Mouse (Mus musculus): ENCODE results near the gene Fbxl12.
"Not testable (repeated sequence)": the region's sequence is repeated elsewhere in the genome, so short reads cannot be mapped to it uniquely, and the experiment has no call there.

Gene Fbxl12

GRCm38 (mm10) chr9:20651602-20652259, 7.2 kb upstream of the Fbxl12 start, which contains the start of gene Pin1:
TSS of gene Pin1 (plus strand) at chr9:20652095.
- DNase-seq: peak; percentile 98

- DNase-seq: no peak
These were observed 554 bp upstream of the Fbxl12 start for GRCm38 (mm10) chr9:20645121-20645520.

GRCm38 (mm10) chr9:20643781-20644180, 786 bp downstream of the Fbxl12 start:
- no peak for DNase-seq

GRCm38 (mm10) chr9:20642896-20643466, 1.6 kb downstream of the Fbxl12 start:
- DNase-seq: peak; percentile 45

- DNase-seq: peak; percentile 27
These were observed 2.3 kb downstream of the Fbxl12 start, which contains the start of gene Ubl5 for GRCm38 (mm10) chr9:20642101-20642895. TSS of gene Ubl5 (plus strand) at chr9:20642878.

GRCm38 (mm10) chr9:20641501-20641900, 3.1 kb downstream of the Fbxl12 start:
- no peak for DNase-seq

GRCm38 (mm10) chr9:20639486-20639885, 5.1 kb downstream of the Fbxl12 start:
- DNase-seq: no peak

- no peak for DNase-seq
These were observed 6.0 kb downstream of the Fbxl12 start for GRCm38 (mm10) chr9:20638552-20638951.

- DNase-seq: no peak
These were observed 7.8 kb downstream of the Fbxl12 start for GRCm38 (mm10) chr9:20636790-20637189.

GRCm38 (mm10) chr9:20636256-20636655, 8.3 kb downstream of the Fbxl12 start:
- DNase-seq: no peak

- DNase-seq: not testable (repeated sequence)
These were observed 8.9 kb downstream of the Fbxl12 start for GRCm38 (mm10) chr9:20635676-20636075.

- no peak for DNase-seq
These were observed 13.2 kb downstream of the Fbxl12 start for GRCm38 (mm10) chr9:20631332-20631731.

- DNase-seq: no peak
These were observed 27.9 kb downstream of the Fbxl12 start for GRCm38 (mm10) chr9:20616685-20617084.

GRCm38 (mm10) chr9:20611976-20612375, 32.6 kb downstream of the Fbxl12 start:
- no peak for DNase-seq

- DNase-seq: no peak
These were observed 34.6 kb downstream of the Fbxl12 start for GRCm38 (mm10) chr9:20609831-20610464.

GRCm38 (mm10) chr9:20607100-20607974, 37.2 kb downstream of the Fbxl12 start:
- DNase-seq: peak; percentile 82

GRCm38 (mm10) chr9:20606269-20606668, 38.3 kb downstream of the Fbxl12 start:
- no peak for DNase-seq

GRCm38 (mm10) chr9:20601270-20601669, 43.3 kb downstream of the Fbxl12 start:
- DNase-seq: no peak

- peak; percentile 99 for DNase-seq
These were observed 63.4 kb downstream of the Fbxl12 start, which contains the start of gene Zfp846 for GRCm38 (mm10) chr9:20581175-20581634. TSS of gene Zfp846 (plus strand) at chr9:20581291.

- no peak for DNase-seq
These were observed 68.0 kb downstream of the Fbxl12 start for GRCm38 (mm10) chr9:20576591-20576990.

- DNase-seq: no peak
These were observed 73.5 kb downstream of the Fbxl12 start for GRCm38 (mm10) chr9:20571060-20571459.
